Mouse (Mus musculus): ENCODE measurements around the gene Hmgcs1. TPM values are rescaled to one million over a fixed set of nuclear protein-coding genes. Genes with fewer than 3 reads are reported as not detected.
"Not testable (repeated sequence)": the region's sequence is repeated elsewhere in the genome, so short reads cannot be mapped to it uniquely, and the experiment has no call there.

Hmgcs1 gene
- polyA plus RNA-seq, 1 experiment from 2014 or later, result 123 TPM

DNA sequence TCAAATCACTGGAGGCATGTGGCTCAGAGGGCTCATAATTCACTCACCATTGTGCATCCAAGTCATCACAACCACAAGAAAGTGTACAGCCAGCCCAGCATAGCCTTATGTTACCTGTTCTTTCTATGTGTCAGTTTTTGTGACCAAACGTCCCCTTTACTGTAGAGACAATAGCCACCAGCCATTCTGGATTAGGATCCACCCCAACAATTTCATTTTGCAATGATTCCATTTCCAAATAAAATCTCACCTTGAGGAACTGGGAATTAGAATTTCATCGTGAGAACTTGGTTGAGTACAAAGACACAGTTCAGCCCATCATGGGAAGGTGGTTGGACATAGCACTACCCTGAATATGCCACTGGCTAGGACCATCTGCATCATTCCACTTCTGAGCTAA is 33.9 kb upstream of the Hmgcs1 start:
- Histone ChIP-seq H3K36me3 (ENCODE audit: control insufficient read depth, insufficient read depth, low read length) (no peaks in the 10 kb centered on the region), H3K4me2 (ENCODE audit: low read depth, low read length) (no peak overlapping the region), H3K4me3 (ENCODE audit: low read depth, low read length) (no peak overlapping the region), H3K4me1 (ENCODE audit: control insufficient read depth, insufficient read depth, low read length) (no peaks in the 10 kb centered on the region), H3K9me3 (ENCODE audit: control insufficient read depth, low read length) (no peaks in the 10 kb centered on the region), H3K27me3 (replicated peaks; ENCODE audit: control insufficient read depth, insufficient read depth, low read length) (no peaks in the 10 kb centered on the region), H3K9ac (ENCODE audit: low read depth, low read length) (no peak overlapping the region), H3K27ac (replicated peaks; ENCODE audit: low read depth, low read length) (no peak overlapping the region)
- 83% methylated on average over 2 of the region's 2 CpGs for WGBS
- ATAC-seq (ENCODE audit: low read depth) (no peak), DNase-seq (ENCODE audit: low spot score) (no peak)

DNA sequence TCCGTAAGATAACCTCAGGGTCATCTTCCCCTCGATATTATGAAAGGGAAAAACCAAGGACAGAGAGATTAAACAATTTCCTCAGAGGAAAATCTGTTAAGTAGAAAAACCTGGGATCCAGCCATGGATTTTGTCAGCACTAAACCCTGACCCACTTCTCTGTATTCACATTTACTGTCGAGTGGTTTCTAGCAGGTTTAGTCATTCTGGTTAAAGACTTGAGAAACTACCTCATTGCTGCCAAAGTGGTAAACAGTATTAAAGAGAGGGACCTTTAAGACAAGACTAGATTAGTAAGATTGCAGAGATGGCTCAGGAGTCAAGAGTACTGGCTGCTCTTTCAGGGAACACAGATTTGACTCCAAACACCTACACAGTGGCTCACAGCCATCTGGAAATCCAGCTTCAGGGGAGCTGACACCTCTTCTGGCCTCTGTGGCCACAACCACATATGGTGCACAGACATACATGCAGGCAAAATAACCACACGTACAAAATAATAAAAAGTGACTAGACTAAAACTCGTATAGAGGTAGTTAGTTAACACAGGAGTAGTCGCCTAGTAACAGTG is 33.2 kb upstream of the Hmgcs1 start:
- Histone ChIP-seq H3K4me1 (ENCODE audit: control insufficient read depth, insufficient read depth, low read length) (no peaks in the 10 kb centered on the region), H3K27me3 (replicated peaks; ENCODE audit: control insufficient read depth, insufficient read depth, low read length) (no peaks in the 10 kb centered on the region), H3K27ac (replicated peaks; ENCODE audit: low read depth, low read length) (no peak overlapping the region), H3K9me3 (ENCODE audit: control insufficient read depth, low read length) (no peaks in the 10 kb centered on the region), H3K4me3 (ENCODE audit: low read depth, low read length) (no peak overlapping the region), H3K36me3 (ENCODE audit: control insufficient read depth, insufficient read depth, low read length) (no peaks in the 10 kb centered on the region), H3K9ac (ENCODE audit: low read depth, low read length) (no peak overlapping the region), H3K4me2 (ENCODE audit: low read depth, low read length) (no peak overlapping the region)
- DNase-seq (ENCODE audit: low spot score) (no peak), ATAC-seq (ENCODE audit: low read depth) (no peak)
- WGBS, result 63% methylated on average over 6 of the region's 6 CpGs

DNA sequence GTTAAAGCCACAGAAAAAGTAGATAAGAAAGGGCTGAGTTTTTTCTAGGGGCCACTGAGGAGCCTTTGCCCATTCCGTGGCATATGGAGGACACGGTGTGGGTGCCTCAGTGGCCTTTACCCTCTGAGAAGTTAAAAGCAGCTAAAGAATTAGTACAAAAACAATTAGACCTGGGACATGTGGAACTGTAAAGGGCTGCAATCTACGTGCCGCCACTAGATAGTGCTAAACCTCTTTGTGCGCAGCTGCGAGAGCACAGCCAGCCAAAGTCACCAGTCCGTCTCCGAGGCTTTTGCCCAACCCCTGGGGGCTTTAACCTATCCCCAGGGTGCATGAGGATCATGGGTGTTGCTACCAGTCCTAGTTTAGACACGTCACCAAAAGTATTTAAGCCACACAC is 28.8 kb upstream of the Hmgcs1 start:
- not testable (repeated sequence) for H3K4me3 ChIP-seq (ENCODE audit: low read depth, low read length); H3K4me1 ChIP-seq (ENCODE audit: control insufficient read depth, insufficient read depth, low read length); H3K4me2 ChIP-seq (ENCODE audit: low read depth, low read length); DNase-seq (ENCODE audit: low spot score); H3K27ac ChIP-seq (replicated peaks; ENCODE audit: low read depth, low read length); H3K36me3 ChIP-seq (ENCODE audit: control insufficient read depth, insufficient read depth, low read length); H3K27me3 ChIP-seq (replicated peaks; ENCODE audit: control insufficient read depth, insufficient read depth, low read length); H3K9me3 ChIP-seq (ENCODE audit: control insufficient read depth, low read length); H3K9ac ChIP-seq (ENCODE audit: low read depth, low read length); ATAC-seq (ENCODE audit: low read depth)
- 53% methylated on average over 4 of the region's 9 CpGs for WGBS

DNA sequence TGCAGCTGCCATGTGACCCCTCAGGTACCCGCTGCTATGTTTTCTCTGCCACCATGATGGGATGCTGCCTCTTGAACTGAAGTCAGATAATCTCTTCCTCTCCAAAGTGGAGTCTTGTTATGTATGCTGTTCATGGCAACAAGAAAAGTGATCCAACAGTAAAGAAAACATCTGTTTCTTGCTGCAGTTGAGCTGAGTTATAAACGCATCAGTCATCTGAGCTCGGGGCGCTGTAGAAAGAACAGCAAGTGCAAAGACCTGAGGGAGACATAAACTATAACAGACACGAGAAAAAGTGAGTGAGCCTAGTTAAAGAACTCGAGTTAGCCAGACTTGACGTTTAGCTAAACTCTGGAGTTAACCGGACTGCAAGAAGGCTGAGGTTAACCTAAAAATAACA is 11.4 kb upstream of the Hmgcs1 start:
- Histone ChIP-seq H3K4me3 (ENCODE audit: low read depth, low read length) (no peak overlapping the region), H3K27me3 (replicated peaks; ENCODE audit: control insufficient read depth, insufficient read depth, low read length) (no peaks in the 10 kb centered on the region), H3K27ac (replicated peaks; ENCODE audit: low read depth, low read length) (no peak overlapping the region), H3K9me3 (ENCODE audit: control insufficient read depth, low read length) (no peaks in the 10 kb centered on the region), H3K36me3 (ENCODE audit: control insufficient read depth, insufficient read depth, low read length) (no peaks in the 10 kb centered on the region), H3K9ac (ENCODE audit: low read depth, low read length) (no peak overlapping the region), H3K4me2 (ENCODE audit: low read depth, low read length) (no peak overlapping the region), H3K4me1 (ENCODE audit: control insufficient read depth, insufficient read depth, low read length) (no peaks in the 10 kb centered on the region)
- ATAC-seq (ENCODE audit: low read depth) (no peak), DNase-seq (ENCODE audit: low spot score) (peak; percentile 16)
- WGBS, result 39% methylated on average over 8 of the region's 8 CpGs

DNA sequence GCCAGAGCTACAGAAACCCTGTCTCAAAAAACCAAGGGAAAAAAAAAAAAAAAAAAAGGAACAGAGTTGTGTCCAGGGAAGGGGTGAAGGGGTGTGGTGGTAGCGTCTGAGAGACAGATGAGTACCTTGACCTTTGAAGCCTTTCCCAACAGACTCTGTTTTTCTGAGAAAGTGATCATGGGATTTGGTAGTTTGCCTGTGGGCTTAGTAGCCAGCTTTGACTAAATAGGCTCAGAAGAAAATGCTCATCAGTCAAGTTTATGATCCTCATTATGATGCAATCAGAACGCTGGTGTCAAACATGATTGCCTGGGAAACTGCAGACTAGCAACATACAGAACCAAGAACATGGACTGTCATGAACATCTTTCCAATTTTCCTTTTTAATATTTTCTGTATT is 10.5 kb upstream of the Hmgcs1 start:
- ATAC-seq (ENCODE audit: low read depth) (no peak), DNase-seq (ENCODE audit: low spot score) (no peak)
- no peak overlapping the region for H3K4me2 ChIP-seq (ENCODE audit: low read depth, low read length)
- 68% methylated on average over 2 of the region's 2 CpGs for WGBS
- H3K4me1 ChIP-seq (ENCODE audit: control insufficient read depth, insufficient read depth, low read length), result peaks cover 3% of the 10 kb centered on the region; the same call in 1 of the 2 replicates
- H3K9ac ChIP-seq (ENCODE audit: low read depth, low read length), result no peak overlapping the region
- no peaks in the 10 kb centered on the region for H3K36me3 ChIP-seq (ENCODE audit: control insufficient read depth, insufficient read depth, low read length)
- no peaks in the 10 kb centered on the region for H3K27me3 ChIP-seq (replicated peaks; ENCODE audit: control insufficient read depth, insufficient read depth, low read length)
- no peaks in the 10 kb centered on the region for H3K9me3 ChIP-seq (ENCODE audit: control insufficient read depth, low read length)
- no peak overlapping the region for H3K4me3 ChIP-seq (ENCODE audit: low read depth, low read length)
- H3K27ac ChIP-seq (replicated peaks; ENCODE audit: low read depth, low read length), result no peak overlapping the region

DNA sequence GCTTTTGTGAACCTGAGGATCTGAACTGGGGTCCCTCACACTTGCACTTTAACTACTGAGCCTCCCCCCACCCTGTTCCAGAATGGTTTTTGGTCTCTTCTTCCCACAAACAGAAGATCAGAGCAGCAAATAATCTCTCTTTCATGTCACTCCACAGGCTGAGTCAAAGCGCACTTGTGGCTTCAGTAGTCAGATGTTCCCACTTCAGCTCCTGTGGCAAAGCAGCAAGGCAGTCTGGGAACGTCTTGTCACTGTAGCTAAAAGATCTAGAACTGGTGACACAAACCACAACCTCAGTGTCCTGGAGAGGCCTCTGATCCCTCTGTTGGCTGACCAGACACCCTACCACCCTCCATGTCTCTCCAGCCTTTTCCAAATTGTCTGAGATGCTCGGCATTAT is 9.0 kb upstream of the Hmgcs1 start:
- 68% methylated on average over 3 of the region's 3 CpGs for WGBS
- Histone ChIP-seq H3K27me3 (replicated peaks; ENCODE audit: control insufficient read depth, insufficient read depth, low read length) (no peaks in the 10 kb centered on the region), H3K4me3 (ENCODE audit: low read depth, low read length) (no peak overlapping the region), H3K27ac (replicated peaks; ENCODE audit: low read depth, low read length) (no peak overlapping the region), H3K9me3 (ENCODE audit: control insufficient read depth, low read length) (no peaks in the 10 kb centered on the region), H3K36me3 (ENCODE audit: control insufficient read depth, insufficient read depth, low read length) (no peaks in the 10 kb centered on the region), H3K9ac (ENCODE audit: low read depth, low read length) (no peak overlapping the region), H3K4me2 (ENCODE audit: low read depth, low read length) (no peak overlapping the region), H3K4me1 (ENCODE audit: control insufficient read depth, insufficient read depth, low read length) (peaks cover 3% of the 10 kb centered on the region; the same call in 1 of the 2 replicates)
- DNase-seq (ENCODE audit: low spot score) (no peak), ATAC-seq (ENCODE audit: low read depth) (no peak)

DNA sequence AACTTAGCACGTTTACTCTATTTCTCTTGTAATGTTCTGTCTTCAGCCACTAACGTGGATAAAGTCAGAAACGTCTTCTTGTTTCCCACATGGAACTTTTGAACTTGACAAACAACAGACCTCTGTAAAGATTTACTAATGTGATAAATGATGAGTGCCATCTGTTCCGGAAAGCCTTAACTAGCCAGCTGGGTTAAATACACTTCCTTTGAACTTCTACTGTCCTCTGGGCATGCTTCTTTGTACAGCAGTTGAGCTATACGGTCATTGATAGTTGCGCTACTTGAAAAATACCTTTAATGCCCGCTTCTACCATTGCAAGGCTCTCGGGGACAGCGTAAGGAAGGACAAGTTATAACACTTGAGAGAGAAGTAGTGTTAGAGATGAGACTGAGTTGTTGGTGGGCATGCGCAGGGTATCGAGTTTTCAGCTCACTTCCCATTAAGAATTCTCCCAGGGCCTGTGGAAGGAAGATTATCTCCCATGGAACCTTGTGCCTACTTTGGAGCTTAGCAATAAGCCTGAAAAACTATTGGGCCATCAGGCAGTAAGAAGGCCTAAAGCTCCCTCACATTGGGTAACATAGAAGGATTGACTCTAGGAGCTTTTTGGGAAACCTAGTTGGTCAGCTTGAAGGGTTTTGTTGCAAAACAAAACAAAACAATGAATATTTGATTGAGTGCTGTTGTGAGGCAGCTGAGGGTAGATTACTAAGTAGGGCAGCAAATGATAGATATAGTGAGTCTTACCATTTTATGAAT is 5.6 kb upstream of the Hmgcs1 start:
- no peak overlapping the region for H3K4me2 ChIP-seq (ENCODE audit: low read depth, low read length)
- no peaks in the 10 kb centered on the region for H3K27me3 ChIP-seq (replicated peaks; ENCODE audit: control insufficient read depth, insufficient read depth, low read length)
- H3K27ac ChIP-seq (replicated peaks; ENCODE audit: low read depth, low read length), result no peak overlapping the region
- H3K4me3 ChIP-seq (ENCODE audit: low read depth, low read length), result no peak overlapping the region
- DNase-seq (ENCODE audit: low spot score), result no peak
- H3K9me3 ChIP-seq (ENCODE audit: control insufficient read depth, low read length), result no peaks in the 10 kb centered on the region
- no peaks in the 10 kb centered on the region for H3K36me3 ChIP-seq (ENCODE audit: control insufficient read depth, insufficient read depth, low read length)
- H3K9ac ChIP-seq (ENCODE audit: low read depth, low read length), result no peak overlapping the region
- no peak for ATAC-seq (ENCODE audit: low read depth)
- WGBS, result 54% methylated on average over 11 of the region's 11 CpGs
- H3K4me1 ChIP-seq (ENCODE audit: control insufficient read depth, insufficient read depth, low read length), result peaks cover 3% of the 10 kb centered on the region; the same call in 1 of the 2 replicates

DNA sequence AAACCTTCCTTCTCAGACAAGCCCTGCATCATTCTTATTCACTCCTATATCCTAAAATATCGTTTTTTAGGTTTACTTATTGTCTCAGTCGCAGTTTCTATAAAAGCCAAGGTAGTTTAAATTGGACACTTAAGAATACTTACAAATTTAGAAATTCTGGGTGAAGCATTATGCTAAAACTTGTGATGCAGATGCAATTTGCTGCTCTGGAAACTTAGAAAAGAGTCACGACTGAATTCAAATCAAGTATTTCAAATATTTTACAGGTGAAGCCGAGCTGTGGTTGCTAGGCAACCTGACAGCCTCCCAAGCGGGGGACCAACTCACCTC is 505 bp upstream of the Hmgcs1 start:
- Histone ChIP-seq H3K4me2 (ENCODE audit: low read depth, low read length) (peak overlapping the region; percentile 54), H3K4me1 (ENCODE audit: control insufficient read depth, insufficient read depth, low read length) (peaks cover 5% of the 10 kb centered on the region; the same call in 1 of the 2 replicates), H3K27ac (replicated peaks; ENCODE audit: low read depth, low read length) (peak overlapping the region; percentile 80), H3K27me3 (replicated peaks; ENCODE audit: control insufficient read depth, insufficient read depth, low read length) (no peaks in the 10 kb centered on the region), H3K4me3 (ENCODE audit: low read depth, low read length) (peak overlapping the region; percentile 78), H3K9me3 (ENCODE audit: control insufficient read depth, low read length) (no peaks in the 10 kb centered on the region), H3K9ac (ENCODE audit: low read depth, low read length) (peak overlapping the region; percentile 45; the same call in 1 of the 2 replicates), H3K36me3 (ENCODE audit: control insufficient read depth, insufficient read depth, low read length) (no peaks in the 10 kb centered on the region)
- ATAC-seq (ENCODE audit: low read depth) (no peak), DNase-seq (ENCODE audit: low spot score) (no peak)
- WGBS, result 8% methylated on average over 5 of the region's 5 CpGs
